Mouse (Mus musculus) WW6 (cell line): ENCODE measurements around the gene Slc34a3.
"Not testable (repeated sequence)": the region's sequence is repeated elsewhere in the genome, so short reads cannot be mapped to it uniquely, and the experiment has no call there.

Experiments used
- DNase-seq: peaks from one replicate; pipeline ENCODE4 v3.0.0-alpha.2; 2013; ENCODE audit warnings: low read depth, low spot score

Slc34a3 gene

DNA sequence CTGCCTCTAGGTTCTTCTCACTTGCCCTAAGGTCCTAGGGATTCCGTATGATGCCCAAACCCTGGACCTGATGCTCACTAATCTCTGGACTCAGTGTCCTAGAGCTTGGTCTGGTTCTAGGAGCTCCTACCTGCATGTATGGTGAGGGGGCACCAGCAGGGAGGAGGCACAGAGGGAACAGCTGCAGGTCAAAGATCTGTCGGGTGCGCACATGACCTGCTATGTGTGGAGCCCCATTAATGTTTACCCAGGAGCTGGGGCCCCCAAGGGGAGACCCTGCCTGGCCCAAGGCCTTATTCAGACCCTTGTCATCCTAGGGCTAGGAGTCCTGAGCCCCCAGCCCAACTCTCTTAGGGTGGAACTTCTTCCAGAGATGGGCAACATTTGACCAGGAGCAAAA, at the start of gene Slc34a3:
TSS of gene Slc34a3 (minus strand) at position 315 of the 400 bp plus-strand sequence.
- DNase-seq, result no peak

DNA sequence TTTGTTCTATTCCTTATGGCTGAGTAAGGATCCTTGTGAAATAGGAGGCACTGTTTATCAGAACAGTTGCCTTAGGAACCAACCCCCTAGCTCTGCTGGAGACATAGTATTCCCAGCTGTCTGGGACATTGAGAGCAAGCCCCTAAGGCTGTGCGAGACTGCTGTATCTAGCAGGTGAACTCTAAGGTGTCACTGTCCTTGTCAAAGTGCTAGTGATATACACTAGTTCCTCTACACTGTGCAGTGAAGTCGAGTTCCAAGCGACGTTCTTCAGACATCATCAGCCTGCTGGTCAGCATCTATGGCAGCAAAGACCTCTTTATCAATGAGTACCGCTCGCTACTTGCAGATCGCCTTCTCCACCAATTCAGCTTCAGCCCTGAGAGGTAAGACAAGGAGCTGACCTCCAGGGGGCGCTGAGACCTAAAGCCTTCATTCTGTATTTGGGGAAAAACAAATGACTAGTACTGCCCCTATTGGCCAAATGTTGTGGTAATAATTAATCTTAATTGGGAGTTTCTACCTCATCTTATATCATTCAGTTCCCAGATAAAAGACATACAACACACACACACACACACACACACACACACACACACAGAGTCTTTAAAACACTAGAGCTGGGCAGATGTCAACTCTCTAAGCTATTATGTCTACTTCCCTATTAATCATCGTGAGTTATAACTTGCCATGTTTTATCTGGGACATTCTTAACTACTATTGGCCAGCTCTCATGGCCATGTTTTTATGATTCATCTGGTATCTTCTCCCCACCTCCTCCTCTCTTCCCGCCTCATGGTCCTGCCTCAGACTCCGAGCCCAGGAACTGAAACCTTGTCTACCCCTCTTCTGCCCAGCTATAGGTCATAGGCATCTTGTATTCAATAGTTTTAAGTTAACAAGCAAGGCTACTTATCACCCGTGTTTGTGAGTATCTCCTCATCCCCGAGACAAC, 45.0 kb upstream of the Slc34a3 start:
- DNase-seq, result peak; percentile 65

DNA sequence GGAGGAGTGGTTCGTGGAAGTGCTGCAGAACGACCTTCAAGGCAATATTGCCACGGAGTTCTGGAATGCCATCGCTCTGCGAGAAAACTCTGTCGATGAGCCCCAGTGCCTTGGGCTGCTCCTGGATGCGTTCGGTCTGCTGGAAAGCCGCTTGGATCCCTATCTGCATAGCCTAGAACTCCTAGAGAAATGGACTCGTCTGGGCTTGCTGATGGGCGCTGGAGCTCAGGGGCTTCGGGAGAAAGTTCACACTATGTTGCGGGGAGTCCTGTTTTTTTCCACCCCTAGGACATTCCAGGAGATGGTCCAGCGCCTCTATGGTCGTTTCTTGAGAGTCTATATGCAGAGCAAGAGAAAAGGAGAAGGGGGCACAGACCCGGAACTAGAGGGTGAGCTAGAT, 38.8 kb upstream of the Slc34a3 start:
- no peak for DNase-seq

DNA sequence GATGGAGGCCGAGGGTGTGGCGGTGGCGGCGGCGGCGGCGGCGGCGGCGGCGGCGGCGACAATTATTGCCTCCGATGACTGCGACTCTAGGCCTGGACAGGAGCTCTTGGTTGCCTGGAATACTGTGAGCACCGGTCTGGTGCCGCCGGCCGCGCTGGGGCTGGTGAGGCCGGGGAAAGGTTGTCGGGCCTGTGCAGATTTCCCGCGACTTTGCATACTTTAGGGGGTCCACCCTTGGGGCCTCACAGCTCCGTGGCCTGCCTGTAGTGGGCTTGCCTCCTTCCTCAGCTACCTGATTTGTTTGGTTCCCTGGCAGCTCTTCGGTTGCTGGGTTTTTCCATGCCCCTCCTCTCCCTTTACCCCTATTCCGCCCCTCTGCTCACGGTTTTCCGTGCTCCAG, 38.4 kb upstream of the Slc34a3 start:
- DNase-seq, result no peak

DNA sequence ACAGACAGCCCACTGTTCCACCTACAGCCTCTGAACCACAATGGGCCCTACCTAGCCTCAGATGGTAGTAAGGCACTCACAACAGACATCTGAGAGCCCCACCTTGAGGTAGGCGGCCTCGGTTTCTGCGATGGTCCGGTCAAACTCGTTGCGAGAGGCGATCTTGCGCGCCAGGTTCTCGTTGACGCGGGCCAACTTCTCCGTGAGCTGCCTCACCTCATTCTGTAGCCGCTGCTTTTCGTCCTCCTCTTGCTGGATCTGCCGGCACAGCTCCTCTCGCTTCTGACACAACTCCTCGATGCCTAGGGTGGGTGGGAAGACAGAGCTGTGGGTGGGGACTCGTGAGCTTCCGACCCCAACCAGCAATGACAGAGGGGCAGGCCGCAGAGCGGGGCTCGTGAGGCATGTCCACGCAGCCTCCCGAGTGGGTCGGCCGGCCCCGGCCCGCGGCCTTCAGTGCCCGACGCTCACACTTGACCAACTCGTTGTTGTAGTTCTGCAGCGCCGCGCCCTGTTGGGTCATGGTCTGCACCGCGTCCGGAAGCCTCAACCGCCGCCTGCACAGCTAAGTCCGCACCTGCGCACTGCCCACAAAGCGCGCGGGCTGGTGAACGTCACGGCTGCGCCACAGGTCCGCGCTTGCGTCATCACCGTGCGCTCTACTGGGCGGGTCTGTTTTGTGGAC, 37.8 kb upstream of the Slc34a3 start, which contains the start of the genes Ssna1 and Anapc2:
TSS of gene Ssna1 (minus strand) at position 612 of the 685 bp plus-strand sequence.
TSS of gene Anapc2 (plus strand) at position 652 of the 685 bp plus-strand sequence.
- DNase-seq, result peak; percentile 91

DNA sequence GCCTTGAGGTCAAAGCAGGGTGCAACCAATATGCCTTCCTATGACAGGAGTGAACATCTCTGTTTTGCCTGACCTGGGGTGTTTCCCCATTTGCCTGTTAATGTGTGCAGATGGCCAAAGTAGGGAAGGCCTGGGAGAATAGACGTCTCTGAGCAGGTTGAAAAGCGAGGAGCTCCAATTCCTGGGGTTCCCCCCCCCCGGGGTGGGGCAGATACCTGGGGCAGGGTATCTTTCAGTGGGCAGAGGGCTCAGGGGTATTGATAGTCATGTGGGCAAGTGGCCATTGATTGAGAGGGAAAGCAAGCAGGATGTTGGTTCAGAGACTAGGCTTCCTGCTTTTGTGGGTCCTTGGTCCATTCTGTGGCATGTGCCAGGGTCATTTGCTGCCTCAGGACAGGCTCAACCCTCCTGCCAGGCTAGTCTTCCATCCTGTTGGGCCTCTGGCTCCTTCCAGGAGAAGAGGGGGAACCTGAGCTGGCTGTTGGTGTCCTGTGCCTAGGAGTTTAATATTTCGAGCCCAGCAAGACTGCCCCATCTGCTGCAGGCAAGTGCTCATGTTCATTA, 33.7 kb upstream of the Slc34a3 start:
- DNase-seq, result no peak

DNA sequence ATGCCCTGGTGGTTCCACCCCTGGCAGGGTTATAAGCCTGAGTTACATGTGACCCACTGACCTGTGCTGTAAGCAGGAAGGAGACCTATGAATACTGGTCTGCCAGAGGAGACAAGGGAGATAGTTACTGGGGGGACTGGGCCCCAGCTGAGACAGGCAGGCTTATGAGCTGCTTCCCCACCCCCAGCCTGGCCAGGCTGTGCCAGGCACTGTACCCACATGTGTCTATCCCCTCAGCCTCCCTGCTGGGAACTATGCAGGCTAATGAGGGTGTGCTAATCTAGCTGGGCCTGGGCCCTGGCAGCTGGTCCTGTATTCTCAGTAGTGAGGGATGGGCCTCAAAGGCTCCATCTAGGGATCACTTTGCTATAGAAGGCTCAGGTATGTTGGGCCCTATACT, 33.1 kb upstream of the Slc34a3 start:
- DNase-seq, result no peak

DNA sequence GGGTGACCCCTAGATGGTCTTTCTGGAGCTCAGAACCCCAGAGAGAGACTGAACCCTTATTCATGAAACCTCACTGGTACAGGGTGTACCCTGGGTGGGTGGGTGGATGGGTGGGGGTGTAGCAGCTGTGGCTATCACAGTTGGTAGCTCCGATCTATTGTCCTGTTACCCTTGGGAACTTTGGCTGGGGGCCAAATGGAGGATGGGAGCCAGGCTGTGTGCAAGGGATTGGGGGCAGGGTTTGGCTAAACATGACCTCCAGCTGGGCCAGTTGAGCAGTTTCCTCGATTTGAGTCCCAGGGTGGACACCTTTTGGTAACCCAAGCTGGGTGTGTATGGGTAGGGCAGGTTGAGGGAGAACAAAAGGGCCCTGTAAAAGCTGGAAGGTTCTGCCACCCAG, 32.6 kb upstream of the Slc34a3 start:
- no peak for DNase-seq

DNA sequence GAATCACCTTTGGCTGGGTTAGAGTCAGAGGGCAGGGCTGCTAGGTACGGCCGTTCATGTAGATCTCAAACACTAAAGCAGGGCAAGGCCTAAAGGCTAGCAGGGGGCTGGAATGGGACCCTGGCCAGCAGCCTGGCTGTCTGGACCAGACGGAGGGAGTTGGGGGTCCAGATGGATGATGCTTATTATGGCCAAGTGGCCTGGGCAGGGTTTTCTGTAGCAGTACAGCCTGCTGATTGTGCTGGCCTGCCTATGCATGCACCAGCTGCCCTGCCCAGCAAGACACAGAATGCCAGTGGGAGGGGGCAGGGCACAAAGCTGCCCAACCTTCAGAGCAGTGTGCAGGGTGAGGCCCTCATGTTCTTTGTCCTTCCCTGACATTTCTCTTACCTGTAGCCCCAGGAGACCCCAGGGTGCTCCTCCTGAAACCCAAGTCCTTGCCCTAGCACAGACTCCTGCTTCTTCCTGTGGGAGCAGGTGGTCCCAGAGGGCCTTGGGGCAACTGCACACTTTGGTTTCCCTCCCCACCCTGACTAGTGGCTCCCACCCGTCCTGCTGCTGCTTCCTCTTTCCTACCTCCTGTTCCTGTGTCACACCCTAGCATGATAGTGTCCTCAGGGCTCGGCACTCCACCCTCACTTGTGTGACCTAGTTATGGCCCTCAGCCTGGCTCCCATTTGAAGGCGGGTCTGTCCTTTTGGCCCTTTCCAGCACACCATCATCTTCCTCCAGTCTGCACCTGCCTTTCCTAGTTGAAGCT, 31.9 kb upstream of the Slc34a3 start:
- DNase-seq, result no peak

DNA sequence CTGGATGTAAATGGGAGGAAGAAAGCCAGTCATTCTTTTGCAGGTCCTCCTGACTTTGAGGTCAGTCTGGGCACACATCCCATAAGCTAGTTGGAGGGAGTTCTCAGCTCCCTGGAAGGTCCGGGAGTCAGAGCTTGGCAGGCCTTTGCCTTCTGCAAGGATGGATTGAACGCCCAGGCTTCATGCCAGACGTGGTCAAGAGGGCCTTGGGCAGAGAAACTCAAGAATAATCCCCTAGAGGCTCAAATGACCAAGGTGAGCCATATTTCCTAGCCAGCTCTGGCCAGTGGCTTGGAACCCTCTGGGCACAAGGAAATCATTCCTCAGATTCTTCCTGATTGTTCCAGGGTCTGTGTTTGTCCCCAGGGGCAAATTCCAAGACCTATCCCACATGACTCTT, 30.7 kb upstream of the Slc34a3 start:
- no peak for DNase-seq

DNA sequence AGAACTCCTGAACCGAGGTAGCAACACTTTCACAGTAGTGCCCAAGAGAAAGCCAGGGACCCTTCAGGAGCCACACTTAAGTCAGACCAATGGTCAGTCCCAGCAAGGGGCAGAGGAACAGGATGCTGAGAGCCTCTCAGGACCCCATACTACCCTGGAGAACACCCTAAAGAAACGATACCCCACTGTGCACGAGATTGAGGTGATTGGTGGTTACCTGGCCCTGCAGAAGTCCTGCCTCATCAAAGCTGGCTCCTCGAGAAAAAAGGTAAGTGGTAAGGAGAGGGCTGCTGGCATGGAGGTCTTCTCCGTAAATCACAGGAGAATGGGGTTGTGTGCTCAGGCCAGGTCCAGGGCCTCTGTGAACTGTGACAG, 30.1 kb upstream of the Slc34a3 start:
- DNase-seq, result no peak

DNA sequence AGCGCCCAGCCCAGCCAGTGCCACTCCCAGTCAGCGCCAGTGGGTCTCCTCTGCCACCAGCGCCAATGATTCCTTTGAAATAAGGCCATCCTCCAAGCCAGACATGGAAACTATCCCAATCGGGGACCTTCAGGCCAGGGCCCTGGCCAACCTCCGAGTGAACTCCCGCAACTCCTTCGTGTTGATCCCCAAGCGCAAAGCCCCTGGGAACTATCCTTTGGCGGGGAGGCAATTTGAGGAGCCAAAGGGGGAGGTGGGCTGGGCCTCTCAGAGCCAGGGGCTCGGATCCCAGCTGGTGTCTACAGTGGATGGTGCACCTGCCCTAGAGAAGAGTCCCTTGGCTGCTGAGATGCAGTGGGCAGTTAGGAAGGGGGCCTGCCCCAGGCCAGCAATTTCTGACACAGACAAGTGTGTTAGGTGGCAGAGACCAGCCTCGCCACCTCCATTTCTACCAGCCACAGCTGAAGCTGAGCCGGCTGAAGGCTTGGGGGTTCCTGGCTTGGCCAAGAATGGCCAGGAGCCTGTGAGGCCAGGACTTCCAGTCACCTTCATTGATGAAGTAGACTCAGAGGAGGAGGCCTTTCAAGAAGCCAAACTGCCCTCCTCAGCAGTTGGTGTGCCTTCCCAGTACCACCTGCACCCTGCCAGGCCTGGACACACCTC, 29.6 kb upstream of the Slc34a3 start:
- DNase-seq, result no peak

DNA sequence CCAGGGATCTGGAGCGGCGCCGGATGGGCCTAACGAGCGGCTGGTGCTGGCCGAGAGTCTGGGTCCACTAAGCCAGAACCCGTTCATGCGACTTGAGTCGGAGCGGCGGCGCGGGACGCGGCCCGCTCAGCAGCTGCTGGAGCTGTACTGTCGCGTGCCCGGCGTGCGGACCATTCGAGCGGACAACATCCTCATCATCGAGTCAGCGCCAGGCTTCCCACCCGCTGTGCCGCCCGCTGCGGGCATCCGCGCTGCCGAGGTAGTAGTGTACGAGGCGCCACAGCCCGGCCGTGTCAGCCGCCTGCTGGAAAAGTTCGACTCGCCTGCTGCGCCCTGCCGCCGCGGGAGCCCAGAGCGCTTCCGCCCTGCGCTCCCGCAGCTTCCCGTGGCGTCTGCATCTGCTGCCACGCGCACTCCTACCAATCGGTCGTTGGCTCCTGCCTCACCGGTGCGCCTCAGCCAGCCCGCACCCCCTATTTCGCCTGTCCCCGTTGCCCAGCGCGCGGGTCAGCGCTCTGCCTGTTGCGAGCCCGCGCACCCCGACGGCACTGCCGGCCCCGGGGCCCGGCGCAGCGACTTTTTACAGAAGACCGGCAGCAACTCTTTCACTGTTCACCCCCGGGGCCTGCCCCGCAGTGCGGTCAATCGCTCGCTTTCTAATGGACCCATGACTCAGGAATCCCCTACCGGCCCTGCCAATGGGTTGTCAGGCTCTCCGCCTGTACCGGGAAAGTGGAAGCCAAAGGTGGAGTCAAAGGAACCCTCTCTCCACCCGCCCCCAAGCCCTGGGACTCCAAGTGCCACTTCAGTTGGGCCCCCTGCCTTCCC, 28.8 kb upstream of the Slc34a3 start:
- DNase-seq, result no peak

DNA sequence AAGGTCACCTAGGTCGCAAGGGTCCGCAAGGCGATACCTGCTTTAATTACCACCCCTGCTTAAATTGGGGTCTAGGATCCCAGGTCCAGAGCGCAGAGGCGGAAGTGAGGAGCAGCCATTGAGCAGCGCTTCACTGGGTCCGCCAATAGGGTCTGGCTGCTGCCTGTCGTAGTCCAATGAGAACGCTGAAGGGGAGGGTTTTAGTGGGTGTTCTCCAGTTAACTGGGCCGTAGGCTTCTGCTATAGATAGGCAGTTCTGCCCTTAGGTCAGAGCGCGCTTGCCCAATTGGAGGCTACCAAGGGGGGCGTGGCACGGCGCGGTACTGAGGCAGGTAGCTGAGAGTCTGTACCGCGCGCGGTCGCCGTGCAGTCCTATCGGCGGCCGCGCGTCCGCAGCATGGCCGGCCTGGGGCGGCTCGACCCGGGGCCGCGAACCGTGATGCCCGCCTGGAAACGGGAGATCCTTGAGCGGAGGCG, 28.2 kb upstream of the Slc34a3 start, which contains the start of gene Tprn:
TSS of gene Tprn (plus strand) at position 328 of the 477 bp plus-strand sequence.
- DNase-seq, result peak; percentile 93

DNA sequence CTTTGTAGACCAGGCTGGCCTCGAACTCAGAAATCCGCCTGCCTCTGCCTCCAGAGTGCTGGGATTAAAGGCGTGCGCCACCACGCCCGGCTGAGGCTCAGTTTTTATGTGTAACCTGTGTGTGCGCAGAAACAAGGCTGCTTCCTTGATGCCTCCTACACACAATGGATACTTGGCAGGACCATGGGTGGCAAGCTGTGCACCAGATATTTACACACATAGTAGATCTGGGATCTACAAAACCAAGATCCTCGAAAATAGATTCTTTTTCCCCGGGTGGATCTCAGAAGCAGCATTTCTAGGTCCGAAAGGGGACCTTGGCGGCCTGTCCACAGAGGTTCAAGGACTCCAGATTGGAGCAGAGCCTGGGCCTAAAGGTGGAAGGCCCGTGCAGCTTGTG, 27.7 kb upstream of the Slc34a3 start:
- DNase-seq, result no peak

DNA sequence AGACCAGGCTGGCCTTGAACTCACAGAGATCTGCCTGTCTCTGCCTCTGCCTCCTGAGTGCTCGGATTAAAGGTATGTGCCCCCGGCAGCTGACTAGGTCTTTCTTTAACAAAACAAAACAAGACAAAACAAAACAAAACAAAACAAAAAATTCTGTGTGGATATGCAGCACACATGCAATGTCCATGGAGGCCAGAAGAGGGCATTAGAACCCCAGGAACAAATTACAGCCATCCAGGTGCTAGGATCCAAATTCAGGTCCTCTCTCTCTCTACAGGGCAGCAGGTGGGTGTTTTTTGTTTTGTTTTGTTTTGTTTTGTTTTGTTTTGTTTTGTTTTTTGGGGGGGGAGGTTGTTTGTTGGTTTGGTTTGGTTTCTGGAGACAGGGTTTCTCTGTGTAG, 24.7 kb upstream of the Slc34a3 start:
- no peak for DNase-seq

DNA sequence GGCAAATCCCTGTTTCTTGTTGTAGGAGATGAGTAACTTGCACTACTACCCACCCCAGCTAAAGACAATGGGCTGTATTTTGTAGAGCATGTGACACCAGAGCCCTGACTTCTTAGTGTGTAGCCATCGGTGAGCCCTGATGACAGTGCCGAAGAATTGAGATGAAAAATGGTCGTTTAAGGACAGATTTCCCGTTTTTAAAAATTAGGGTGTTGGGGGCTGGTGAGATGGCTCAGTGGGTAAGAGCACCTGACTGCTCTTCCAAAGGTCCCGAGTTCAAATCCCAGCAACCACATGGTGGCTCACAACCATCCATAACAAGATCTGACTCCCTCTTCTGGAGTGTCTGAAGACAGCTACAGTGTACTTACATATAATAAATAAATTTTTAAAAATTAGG, 23.1 kb upstream of the Slc34a3 start:
- DNase-seq, result not testable (repeated sequence)

DNA sequence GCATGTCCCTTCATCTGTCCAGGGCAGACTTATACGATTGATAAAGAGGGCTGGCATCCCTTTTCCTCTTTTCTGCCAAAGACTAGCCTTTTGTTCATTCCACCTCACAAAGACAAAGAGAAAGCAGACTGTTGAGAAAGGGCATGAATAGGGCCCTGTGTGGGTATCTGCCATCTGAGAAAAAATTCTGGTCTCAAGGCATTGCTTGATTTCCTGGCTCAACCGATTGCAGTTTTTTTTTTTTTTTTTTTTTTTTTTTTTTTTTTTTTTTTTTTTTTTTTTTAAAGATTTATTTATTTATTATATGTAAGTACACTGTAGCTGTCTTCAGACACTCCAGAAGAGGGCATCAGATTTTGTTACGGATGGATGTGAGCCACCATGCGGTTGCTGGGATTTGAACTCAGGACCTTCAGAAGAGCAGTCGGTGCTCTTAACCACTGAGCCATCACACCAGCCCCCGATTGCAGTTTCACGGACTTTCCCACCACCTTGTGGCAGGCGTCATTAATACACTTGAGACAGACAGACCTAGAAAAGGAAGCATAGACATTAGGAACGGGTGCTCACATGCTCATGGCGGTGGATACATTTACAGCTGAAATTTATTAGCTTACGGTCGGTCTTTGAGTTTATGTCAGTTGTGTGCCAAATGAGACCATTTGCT, 22.4 kb upstream of the Slc34a3 start:
- not testable (repeated sequence) for DNase-seq

DNA sequence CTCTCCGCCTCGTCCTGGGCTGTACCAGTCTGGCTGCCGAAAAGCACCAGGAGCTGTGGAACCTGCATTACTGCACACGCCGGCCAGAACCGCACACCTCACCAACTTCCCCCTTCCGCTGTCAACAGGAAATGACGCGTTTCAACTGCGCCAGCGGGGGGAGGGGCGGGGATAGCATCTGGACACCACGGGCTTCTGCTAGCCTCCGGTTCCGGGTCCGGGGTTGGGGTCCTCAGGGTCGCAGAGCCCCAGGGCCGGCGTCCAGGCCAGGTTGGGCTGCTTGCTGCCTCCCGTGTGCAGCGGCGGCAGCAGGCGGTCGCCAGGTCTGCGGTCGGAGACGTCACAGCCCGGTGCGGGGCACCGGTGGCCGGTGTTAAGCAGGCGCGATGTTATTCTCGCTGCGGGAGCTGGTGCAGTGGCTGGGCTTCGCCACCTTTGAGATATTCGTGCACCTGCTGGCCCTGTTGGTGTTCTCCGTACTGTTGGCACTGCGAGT, 21.2 kb upstream of the Slc34a3 start, which contains the start of gene Tmem203:
TSS of gene Tmem203 (plus strand) at position 156 of the 496 bp plus-strand sequence.
- no peak for DNase-seq
